Mouse (Mus musculus): ENCODE data around the gene Gbp3.

DNA sequence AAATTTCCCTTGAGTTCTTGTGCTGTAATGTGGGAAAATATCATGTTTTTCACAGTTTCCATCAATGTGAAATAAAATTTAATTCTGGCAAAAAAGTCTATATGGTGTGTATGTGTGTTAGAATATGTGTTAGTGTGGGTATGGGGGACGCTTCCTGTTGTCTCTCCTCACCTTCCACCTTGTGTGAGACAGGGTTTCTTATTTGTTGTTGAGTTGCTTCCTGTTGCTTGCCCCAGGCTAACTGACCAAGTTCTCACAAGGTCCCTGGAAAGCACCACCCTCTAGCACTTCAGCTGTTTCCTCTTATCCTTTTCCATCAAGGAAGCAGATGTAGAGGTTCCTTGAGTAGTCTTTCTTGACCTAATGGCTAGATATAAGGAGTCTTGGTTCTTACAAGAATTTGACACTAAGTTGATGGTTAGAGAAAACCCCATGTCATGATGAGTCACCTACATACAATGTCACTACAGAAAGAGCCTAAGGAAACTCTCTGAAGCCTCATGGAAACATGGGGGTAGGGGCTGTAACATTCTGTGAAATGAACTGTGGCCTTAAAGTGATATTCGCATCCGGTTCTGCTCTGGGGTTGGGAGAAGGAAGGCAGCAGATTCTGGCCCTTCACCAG lies 9.7 kb upstream of the Gbp3 start:
- TF ChIP-seq GATA1 (IDR thresholded peaks at IDR 0.05; ENCODE audit: low read length) (no peak), TAL1 (IDR thresholded peaks at IDR 0.05; ENCODE audit: low read length) (no peak)
